Mouse (Mus musculus) E14TG2a.4 (cell line): Measurements from ENCODE around the gene Myh11.
A peak's percentile ranks its signal among the peaks of the same experiment; 100 is the strongest.

ENCODE experiments used
- H3K27me3 ChIP-seq: 2 replicates; pipeline ENCODE4 v1.6.1; 2014; ENCODE audit warnings: low read length, control low read depth; ENCODE audit not compliant: insufficient read depth
- H3K36me3 ChIP-seq: 2 replicates; pipeline ENCODE4 v1.6.1; 2014; ENCODE audit warnings: low read length, control low read depth; ENCODE audit not compliant: insufficient read depth
- H3K4me1 ChIP-seq: replicated peaks from 2 replicates; pipeline ENCODE4 v1.6.1; 2014; ENCODE audit warnings: low read depth, low read length, control low read depth
- H3K4me3 ChIP-seq: replicated peaks from 2 replicates; pipeline ENCODE4 v1.5.1; 2014; ENCODE audit warnings: mild to moderate bottlenecking, low read length
- H3K9me3 ChIP-seq: 2 replicates; pipeline ENCODE4 v1.6.1; 2014; ENCODE audit warnings: low read length, control low read depth
- CTCF ChIP-seq: conservative IDR thresholded peaks from 2 replicates; pipeline ENCODE4 v1.5.1; 2014; ENCODE audit warnings: low read length
- NANOG ChIP-seq: IDR thresholded peaks from 2 replicates; pipeline ENCODE4 v1.6.1; 2014; ENCODE audit warnings: borderline replicate concordance, low read length, mixed read lengths
- POU5F1 ChIP-seq: IDR thresholded peaks from 2 replicates; pipeline ENCODE4 v1.6.1; 2014; ENCODE audit warnings: low read length, borderline replicate concordance

The Myh11 gene

DNA sequence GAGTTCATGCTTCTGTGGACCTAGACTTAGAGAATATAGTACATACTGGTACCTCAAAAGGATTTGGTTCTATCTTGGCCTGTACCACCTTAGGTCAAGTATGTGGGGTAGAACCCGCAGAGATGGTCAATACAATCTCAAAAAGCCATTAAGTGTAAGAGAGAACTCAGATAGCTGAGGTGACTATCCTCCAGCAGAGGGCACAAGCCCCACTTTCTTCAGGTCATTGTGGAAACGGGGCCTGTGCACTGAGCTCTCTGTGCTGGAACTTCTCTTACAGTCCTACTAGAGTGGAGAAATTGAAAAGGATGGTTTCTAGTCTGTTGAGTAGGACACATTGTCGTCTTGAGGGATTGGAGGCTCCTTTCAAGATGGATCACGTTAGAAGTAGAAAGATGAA lies 92.4 kb downstream of the Myh11 start:
- H3K27me3 ChIP-seq = peaks cover 8% of the 10 kb centered on the region
- H3K4me3 ChIP-seq = no peak overlapping the region
- H3K9me3 ChIP-seq = no peaks in the 10 kb centered on the region
- peaks cover 21% of the 10 kb centered on the region for H3K4me1 ChIP-seq
- no peaks in the 10 kb centered on the region for H3K36me3 ChIP-seq
- TF ChIP-seq CTCF (0 out of 2 replicates have a peak, but pooled peaks have one; percentile 10), POU5F1 (no peak)

DNA sequence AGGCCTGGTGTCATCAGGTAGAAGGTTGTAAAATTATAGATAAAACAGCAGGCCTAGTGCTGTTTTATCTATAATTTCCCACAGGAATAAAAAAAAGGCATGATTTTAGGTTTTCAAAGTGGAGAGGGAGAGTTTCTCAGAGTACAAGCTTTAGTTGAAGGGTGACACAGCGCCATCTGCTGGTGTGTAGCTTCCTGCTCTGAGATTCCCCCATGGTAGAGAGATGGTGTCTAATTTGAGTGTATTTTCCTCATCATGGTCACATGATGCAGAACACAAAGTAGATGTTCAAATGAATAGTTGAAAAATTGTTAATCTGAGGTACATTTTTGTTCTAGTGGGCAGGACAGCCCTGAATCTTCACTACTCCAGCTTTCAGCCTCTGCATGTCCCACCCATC lies 95.7 kb downstream of the Myh11 start:
- Histone ChIP-seq H3K4me1 (peaks cover 33% of the 10 kb centered on the region), H3K36me3 (peaks cover 30% of the 10 kb centered on the region), H3K9me3 (no peaks in the 10 kb centered on the region), H3K4me3 (no peak overlapping the region), H3K27me3 (no peaks in the 10 kb centered on the region)
- TF ChIP-seq CTCF = peak; percentile 85
- TF ChIP-seq POU5F1 = no peak

DNA sequence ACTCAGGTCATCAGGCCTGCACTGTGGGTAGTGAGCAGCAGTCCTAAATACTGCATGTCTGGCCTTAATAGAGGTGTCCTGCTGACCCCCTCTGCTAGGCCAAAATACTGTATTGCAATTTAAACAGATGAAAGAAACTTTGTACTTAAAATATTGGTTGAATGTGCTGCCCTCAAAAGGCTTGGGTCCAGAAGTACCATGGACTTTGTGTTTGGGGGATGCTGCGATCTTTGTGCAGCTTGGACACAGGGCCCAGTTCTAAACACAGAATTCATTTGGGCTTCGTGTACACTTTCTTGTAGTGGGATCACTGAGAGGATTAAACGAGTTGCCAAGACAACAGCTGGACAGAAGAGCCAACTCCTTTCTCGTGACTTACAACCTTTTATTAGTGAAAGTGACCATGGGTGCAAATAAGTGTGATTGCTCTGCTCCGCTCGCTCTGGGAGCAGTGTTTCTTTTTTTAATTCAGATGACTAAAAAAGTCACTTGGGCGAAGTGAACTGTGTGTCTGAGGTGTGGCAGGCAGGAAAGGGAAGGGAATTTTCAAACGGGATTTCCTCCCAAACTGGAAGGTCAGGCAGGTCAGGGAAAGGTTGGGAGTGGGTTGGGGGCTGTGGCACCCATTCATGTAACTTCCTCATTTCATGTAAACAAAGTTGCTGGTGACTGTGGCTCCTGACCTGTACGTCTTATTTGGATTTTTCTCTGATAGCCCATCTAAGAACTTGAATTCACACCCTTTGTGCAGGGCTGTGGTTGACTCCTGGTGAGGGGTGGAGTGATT lies 96.8 kb downstream of the Myh11 start:
- Histone ChIP-seq H3K27me3 (no peaks in the 10 kb centered on the region), H3K4me3 (no peak overlapping the region), H3K4me1 (peaks cover 32% of the 10 kb centered on the region), H3K36me3 (peaks cover 40% of the 10 kb centered on the region), H3K9me3 (no peaks in the 10 kb centered on the region)
- TF ChIP-seq POU5F1 (no peak), NANOG (no peak), CTCF (no peak)

DNA sequence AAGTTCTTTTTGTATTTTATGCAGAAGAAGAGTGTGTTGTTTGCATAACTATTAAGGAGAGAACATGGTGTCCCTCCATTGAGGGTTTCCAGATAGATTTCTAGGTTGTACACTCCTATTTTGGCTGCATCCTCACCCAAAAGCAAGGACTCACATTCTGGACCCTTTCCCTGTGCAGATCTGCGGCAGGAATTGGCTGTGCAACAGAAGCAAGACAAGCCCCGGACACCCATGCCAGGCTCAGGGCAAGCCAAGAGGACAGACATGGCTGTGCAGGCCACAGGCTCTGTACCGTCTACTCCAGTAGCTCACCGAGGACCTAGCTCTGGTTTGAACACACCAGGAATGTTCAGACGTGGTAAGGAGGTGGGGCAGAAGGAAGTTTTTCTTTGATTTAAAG lies 105.7 kb downstream of the Myh11 start:
- Histone ChIP-seq H3K36me3 (peaks cover 99% of the 10 kb centered on the region), H3K4me3 (no peak overlapping the region), H3K9me3 (no peaks in the 10 kb centered on the region), H3K27me3 (no peaks in the 10 kb centered on the region), H3K4me1 (no peaks in the 10 kb centered on the region)
- TF ChIP-seq NANOG = no peak

DNA sequence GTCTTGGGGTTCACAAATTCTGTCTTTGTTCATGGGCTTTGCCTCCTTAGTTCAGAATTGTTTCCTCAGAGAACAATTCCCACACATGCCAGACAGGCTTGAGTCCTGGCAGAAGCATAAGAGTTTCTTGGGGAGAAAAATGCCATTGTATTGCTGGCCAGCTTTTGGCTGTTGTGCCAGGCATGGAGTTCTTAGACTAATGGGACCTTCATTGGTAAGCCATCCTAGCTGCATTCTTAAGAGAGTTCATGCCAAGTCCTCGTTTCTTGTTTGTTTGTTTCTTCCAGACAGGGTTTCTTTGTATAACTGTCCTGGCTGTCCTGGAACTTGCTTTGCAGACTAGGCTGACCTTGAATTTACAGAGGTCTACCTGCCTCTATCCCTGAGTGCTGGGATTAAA lies 107.3 kb downstream of the Myh11 start:
- peaks cover 99% of the 10 kb centered on the region for H3K36me3 ChIP-seq
- H3K27me3 ChIP-seq = no peaks in the 10 kb centered on the region
- H3K9me3 ChIP-seq = no peaks in the 10 kb centered on the region
- H3K4me3 ChIP-seq = no peak overlapping the region
- peaks cover 2% of the 10 kb centered on the region; the same call in 1 of the 2 replicates for H3K4me1 ChIP-seq
- TF ChIP-seq NANOG (no peak), CTCF (no peak)

DNA sequence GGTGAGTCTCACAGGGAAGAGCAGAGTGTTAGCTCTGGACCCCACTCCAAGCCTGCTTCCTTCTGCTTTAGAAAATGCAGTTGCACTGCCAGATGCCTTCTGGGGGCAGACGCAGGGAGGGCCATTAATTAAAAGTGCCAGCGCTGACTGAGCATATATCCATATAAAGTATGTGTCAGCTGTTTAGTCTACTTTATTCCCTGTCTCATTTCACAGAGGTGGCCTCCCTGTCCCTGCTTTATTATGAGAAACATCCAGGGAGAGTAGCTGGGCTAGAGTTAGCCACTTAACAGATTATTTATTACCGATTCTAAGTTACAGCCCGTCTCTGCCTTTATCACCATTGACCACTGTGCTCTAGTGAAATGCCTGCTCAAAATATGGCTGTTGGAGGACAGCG lies 108.8 kb downstream of the Myh11 start:
- Histone ChIP-seq H3K27me3 (no peaks in the 10 kb centered on the region), H3K9me3 (no peaks in the 10 kb centered on the region), H3K36me3 (peaks cover 97% of the 10 kb centered on the region), H3K4me1 (peaks cover 14% of the 10 kb centered on the region), H3K4me3 (no peak overlapping the region)
- TF ChIP-seq POU5F1 = no peak
- no peak for TF ChIP-seq CTCF
- no peak for TF ChIP-seq NANOG

DNA sequence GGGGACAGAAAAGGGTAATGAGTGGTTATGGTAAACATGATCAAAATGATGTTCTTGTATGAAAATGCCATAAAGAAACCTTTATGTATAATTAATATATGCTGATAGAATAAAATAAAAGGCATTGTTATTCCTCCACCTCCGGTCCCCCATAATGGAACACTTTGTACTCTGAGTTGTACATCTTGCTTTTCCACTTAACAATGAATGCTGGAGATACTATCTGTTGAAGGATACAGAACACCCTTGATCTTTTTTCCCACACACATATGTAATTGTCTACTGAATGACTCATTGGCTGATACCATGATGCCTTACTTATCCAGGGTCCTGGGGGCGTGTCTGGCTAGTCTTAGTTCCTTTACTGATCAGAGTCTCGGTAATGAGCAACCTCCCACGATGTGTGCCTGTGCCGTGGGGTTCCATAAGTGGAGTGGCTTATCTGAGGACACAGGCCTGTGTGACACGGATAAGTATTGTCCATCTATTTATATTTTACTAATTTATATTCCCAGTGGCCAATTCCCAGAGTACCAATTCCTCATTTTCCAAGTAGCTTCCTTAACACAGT lies 110.9 kb downstream of the Myh11 start:
- Histone ChIP-seq H3K4me1 (peaks cover 30% of the 10 kb centered on the region), H3K27me3 (no peaks in the 10 kb centered on the region), H3K9me3 (no peaks in the 10 kb centered on the region), H3K4me3 (no peak overlapping the region), H3K36me3 (peaks cover 97% of the 10 kb centered on the region)
- TF ChIP-seq CTCF = no peak
- TF ChIP-seq POU5F1 = no peak
- no peak for TF ChIP-seq NANOG

DNA sequence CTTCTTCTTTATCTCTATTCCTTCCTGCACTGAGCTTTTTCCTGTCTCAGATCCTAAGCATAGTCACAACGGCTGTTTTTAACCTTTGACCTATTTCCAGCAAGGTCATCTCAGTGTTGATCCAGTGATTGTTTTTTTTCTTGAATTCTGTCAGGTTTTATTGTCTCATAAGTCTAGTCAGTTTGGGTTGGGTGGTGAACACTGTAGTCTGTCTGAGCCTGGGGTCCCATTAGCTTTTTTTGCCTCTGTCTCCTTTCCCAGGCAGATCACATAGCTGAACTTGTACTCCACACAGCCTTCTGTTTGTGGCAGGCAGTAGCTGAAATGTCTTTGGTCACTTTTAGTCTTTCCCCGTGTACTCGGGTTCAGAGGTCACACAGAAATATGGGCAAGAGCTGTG lies 113.1 kb downstream of the Myh11 start:
- no peaks in the 10 kb centered on the region for H3K27me3 ChIP-seq
- TF ChIP-seq CTCF (no peak), POU5F1 (no peak), NANOG (no peak)

DNA sequence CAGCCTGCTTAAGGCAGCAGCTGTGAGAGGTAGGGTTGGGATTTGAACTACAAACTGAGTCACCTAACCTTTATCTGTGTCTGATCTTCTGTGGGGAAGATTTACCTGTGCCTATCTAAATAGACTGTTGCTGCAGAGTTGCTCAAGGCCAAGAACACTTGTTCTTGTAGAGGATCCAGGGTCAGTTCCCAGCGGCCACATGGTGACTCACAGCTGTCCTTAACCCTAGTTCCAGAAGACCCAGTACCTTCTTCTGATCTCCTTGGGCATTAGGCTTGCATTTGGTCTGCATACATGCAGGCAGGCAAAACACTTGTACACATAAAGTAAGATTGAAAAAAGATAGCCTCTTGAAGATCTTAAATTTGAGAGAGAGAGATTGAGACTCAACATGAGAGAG lies 121.5 kb downstream of the Myh11 start:
- H3K4me1 ChIP-seq = peaks cover 53% of the 10 kb centered on the region
- H3K9me3 ChIP-seq = no peaks in the 10 kb centered on the region
- H3K4me3 ChIP-seq = no peak overlapping the region
- H3K27me3 ChIP-seq = no peaks in the 10 kb centered on the region
- H3K36me3 ChIP-seq = peaks cover 91% of the 10 kb centered on the region
- no peak for TF ChIP-seq POU5F1
- no peak for TF ChIP-seq CTCF
- TF ChIP-seq NANOG = no peak

More for the DNA sequence above, 113.1 kb downstream of the Myh11 start:
- peaks cover 97% of the 10 kb centered on the region for H3K36me3 ChIP-seq
- peaks cover 40% of the 10 kb centered on the region for H3K4me1 ChIP-seq
- no peak overlapping the region for H3K4me3 ChIP-seq
- no peaks in the 10 kb centered on the region for H3K9me3 ChIP-seq
